Comparison of ENCODE assay signal across 8 mouse cellular contexts in the genomic region with DNA sequence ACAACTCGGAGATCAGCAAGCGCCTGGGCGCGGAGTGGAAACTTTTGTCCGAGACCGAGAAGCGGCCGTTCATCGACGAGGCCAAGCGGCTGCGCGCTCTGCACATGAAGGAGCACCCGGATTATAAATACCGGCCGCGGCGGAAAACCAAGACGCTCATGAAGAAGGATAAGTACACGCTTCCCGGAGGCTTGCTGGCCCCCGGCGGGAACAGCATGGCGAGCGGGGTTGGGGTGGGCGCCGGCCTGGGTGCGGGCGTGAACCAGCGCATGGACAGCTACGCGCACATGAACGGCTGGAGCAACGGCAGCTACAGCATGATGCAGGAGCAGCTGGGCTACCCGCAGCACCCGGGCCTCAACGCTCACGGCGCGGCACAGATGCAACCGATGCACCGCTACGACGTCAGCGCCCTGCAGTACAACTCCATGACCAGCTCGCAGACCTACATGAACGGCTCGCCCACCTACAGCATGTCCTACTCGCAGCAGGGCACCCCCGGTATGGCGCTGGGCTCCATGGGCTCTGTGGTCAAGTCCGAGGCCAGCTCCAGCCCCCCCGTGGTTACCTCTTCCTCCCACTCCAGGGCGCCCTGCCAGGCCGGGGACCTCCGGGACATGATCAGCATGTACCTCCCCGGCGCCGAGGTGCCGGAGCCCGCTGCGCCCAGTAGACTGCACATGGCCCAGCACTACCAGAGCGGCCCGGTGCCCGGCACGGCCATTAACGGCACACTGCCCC. TPM values are rescaled to one million over a fixed set of nuclear protein-coding genes. Genes with fewer than 3 reads are reported as not detected.
A peak's percentile ranks its signal among the peaks of the same experiment; 100 is the strongest.
DNase-seq lines count a peak whose midpoint lies in the region; ATAC-seq and TF ChIP-seq lines count a peak whose summit lies in the region.

No protein-coding gene starts in this region.

- under 1% methylated on average over 67 of the region's 67 CpGs for WGBS in hindbrain, embryonic 10.5 days

- H3K4me1 ChIP-seq in hindbrain, embryonic 10.5 days (replicated peaks) = peaks cover 42% of the 10 kb centered on the region

- ATAC-seq in megakaryocyte progenitor cell, adult 5-6 weeks (replicated peaks; ENCODE audit: poor library complexity) = peak; percentile 25; the same call in 1 of the 2 replicates

- H3K9me3 ChIP-seq in hindbrain, embryonic 10.5 days = no peaks in the 10 kb centered on the region

- H3K27me3 ChIP-seq in hindbrain, embryonic 10.5 days (ENCODE audit: insufficient read depth, poor library complexity, severe bottlenecking) = peaks cover 36% of the 10 kb centered on the region

- intact Hi-C loops in left cerebral cortex, adult 2 months (cut with DNase I) = no loop called here
- intact Hi-C loops in left cerebral cortex, postnatal 36 days (cut with DNase I) = loop anchor here (2.0 to 10.0 kb wide), 2 partner anchors 14 to 546 kb away; no protein-coding TSS in a partner anchor

- H3K4me3 ChIP-seq in left cerebral cortex, adult 2 months = peak overlapping the region; percentile 43
- H3K4me3 ChIP-seq in hindbrain, embryonic 10.5 days = peak overlapping the region; percentile 68

- DNase-seq in left cerebral cortex, adult 2 months (ENCODE audit: extremely low spot score in 1 of 2, low spot score in 2 of 2) = no peak
- DNase-seq in left cerebral cortex, postnatal 36 days (ENCODE audit: low spot score in 2 of 2) = no peak
- DNase-seq in embryo, embryonic 9.5 days (ENCODE audit: extremely low spot score) = peak; percentile 73
- DNase-seq in hindbrain, embryonic 10.5 days (ENCODE audit: low spot score) = peak; percentile 77
- no peak for DNase-seq in ovary, postnatal 10 days (ENCODE audit: low spot score)
- no peak for DNase-seq in layer of hippocampus, postnatal 25 days (ENCODE audit: extremely low spot score in 1 of 2, low spot score in 1 of 2)
- DNase-seq in cerebellum, adult 8-10 months = no peak

- TF ChIP-seq CTCF in left cerebral cortex, adult 2 months (IDR thresholded peaks at IDR 0.05) = no peak

- H3K36me3 ChIP-seq in hindbrain, embryonic 10.5 days = peaks cover 13% of the 10 kb centered on the region

- H3K27ac ChIP-seq in left cerebral cortex, adult 2 months = peak overlapping the region; percentile 63
- H3K27ac ChIP-seq in hindbrain, embryonic 10.5 days = peak overlapping the region; percentile 93

RNA-seq across cellular contexts. Expression of a gene that starts 0.6 kb away (rescaled TPM):
- 10 to 100 TPM; 37.8 to 38.2 TPM for total RNA-seq in left cerebral cortex, adult 2 months (2021)
- 10 to 100 TPM; 39.9 to 44.4 TPM for total RNA-seq in left cerebral cortex, postnatal 36 days (2021)
- 23.4 and 24.2 TPM in 2 replicates for polyA plus RNA-seq in hindbrain, embryonic 10.5 days (2016; fragmentation: Nextera tagmentation; extraction: Ambion mirVana)
- total RNA-seq in megakaryocyte progenitor cell, adult 5-6 weeks (2015) = not detected in 2 replicates
- total RNA-seq in megakaryocyte progenitor cell, adult 5-6 weeks (2017) = not detected in 2 replicates
- total RNA-seq in layer of hippocampus, postnatal 25 days (2021) = 10 to 100 TPM; 47.2 to 53.7 TPM

Comparison
In these comparisons a context has a peak if more than half of its experiments do, and no peak if none do; other contexts are left out.
1. DNase-seq: peak in embryo, embryonic 9.5 days (single experiment) and hindbrain, embryonic 10.5 days (single experiment); none in left cerebral cortex, adult 2 months (0 of 2), left cerebral cortex, postnatal 36 days (0 of 2), ovary, postnatal 10 days (single experiment), layer of hippocampus, postnatal 25 days (0 of 2) and cerebellum, adult 8-10 months (single experiment).
2. RNA of a gene that starts 0.6 kb away (total RNA-seq): 47.2 to 53.7 TPM in layer of hippocampus, postnatal 25 days, 39.9 to 44.4 TPM in left cerebral cortex, postnatal 36 days and 37.8 to 38.2 TPM in left cerebral cortex, adult 2 months; not detected in megakaryocyte progenitor cell, adult 5-6 weeks; every median in the first group is over 10 times any median in the second.